Mouse (Mus musculus) CH12.LX (cell line): Measurements from ENCODE around the gene Hsp90ab1. TPM values are rescaled to one million over a fixed set of nuclear protein-coding genes. Genes with fewer than 3 reads are reported as not detected.

Source experiments
- DNase-seq: peaks from one replicate; pipeline ENCODE4 v3.0.0-alpha.2; 2013; ENCODE audit errors: extremely low read depth
- H3K27ac ChIP-seq: 2 replicates; pipeline ENCODE4 v1.5.1; 2012; ENCODE audit warnings: low read depth, mild to moderate bottlenecking, control low read depth, moderate library complexity; ENCODE audit not compliant: insufficient read depth
- H3K27me3 ChIP-seq: replicated peaks from 2 replicates; pipeline ENCODE3; 2012; ENCODE audit warnings: inconsistent platforms
- H3K36me3 ChIP-seq, 2 experiments: replicated peaks in 1 of 2; 2 replicates each; pipeline versions ENCODE3 to v1.6.1; 2012; ENCODE audit warnings: inconsistent platforms in 1 of 2, low read length in 1 of 2, mild to moderate bottlenecking in 1 of 2, mixed read lengths in 1 of 2, moderate library complexity in 1 of 2; ENCODE audit not compliant: control insufficient read depth in 1 of 2, insufficient read depth in 1 of 2
- H3K4me1 ChIP-seq, 2 experiments: 2 replicates each; pipeline ENCODE4 v1.6.1; 2012; ENCODE audit warnings: inconsistent platforms in 1 of 2, moderate library complexity in 1 of 2; ENCODE audit not compliant: insufficient read depth in 2 of 2, control insufficient read depth in 1 of 2
- H3K4me2 ChIP-seq: 2 replicates; pipeline ENCODE4 v1.6.1; 2012; ENCODE audit warnings: low read depth, mild to moderate bottlenecking, control low read depth; ENCODE audit not compliant: poor library complexity, insufficient read depth, severe bottlenecking
- H3K4me3 ChIP-seq, 3 experiments: fragments of 150-350 bp in 1 of 3; sonication (generic) in 1 of 3; replicated peaks in 1 of 3; 2 replicates each; pipeline versions ENCODE3 to v1.5.1; 2011 to 2012; ENCODE audit warnings: low read depth in 2 of 3, low read length in 2 of 3, mild to moderate bottlenecking in 2 of 3, moderate library complexity in 2 of 3, control low read depth in 1 of 3, improper control_type of control experiment in 1 of 3, inconsistent platforms in 1 of 3, mixed read lengths in 1 of 3; ENCODE audit not compliant: poor library complexity in 1 of 3
- H3K79me2 ChIP-seq: replicated peaks from 2 replicates; pipeline ENCODE4 v1.6.1; 2012; ENCODE audit warnings: mild to moderate bottlenecking, moderate library complexity; ENCODE audit not compliant: control insufficient read depth, poor library complexity, insufficient read depth, severe bottlenecking; ENCODE audit errors: extremely low read depth
- H3K9ac ChIP-seq: 2 replicates; pipeline ENCODE4 v1.6.1; 2012; ENCODE audit warnings: low read depth, mild to moderate bottlenecking, control low read depth, moderate library complexity; ENCODE audit not compliant: insufficient read depth
- H3K9me3 ChIP-seq: replicated peaks from 2 replicates; pipeline ENCODE3; 2012; ENCODE audit warnings: low read length, inconsistent platforms, mixed read lengths
- BHLHE40 ChIP-seq: IDR thresholded peaks from 2 replicates; pipeline ENCODE4 v1.6.1; 2011; ENCODE audit warnings: mild to moderate bottlenecking, low read depth, low read length, improper control_type of control experiment
- CHD2 ChIP-seq: IDR thresholded peaks from 2 replicates; pipeline ENCODE4 v1.6.1; 2011; ENCODE audit warnings: low read length, improper control_type of control experiment
- CTCF ChIP-seq, 2 experiments: IDR thresholded peaks in 1 of 2; conservative IDR thresholded peaks in 1 of 2; 2 replicates each; pipeline ENCODE4 v1.5.1; 2011 to 2012; ENCODE audit warnings: low read depth in 2 of 2, low read length in 2 of 2, improper control_type of control experiment in 1 of 2, inconsistent platforms in 1 of 2, mild to moderate bottlenecking in 1 of 2, moderate library complexity in 1 of 2
- ETS1 ChIP-seq: conservative IDR thresholded peaks from 2 replicates; pipeline ENCODE4 v1.6.1; 2012; ENCODE audit warnings: low read depth, mild to moderate bottlenecking, inconsistent platforms, low read length, improper control_type of control experiment, moderate library complexity
- GABPA ChIP-seq: IDR thresholded peaks from 2 replicates; pipeline ENCODE4 v1.6.1; 2012; ENCODE audit warnings: low read depth, low read length, improper control_type of control experiment, inconsistent platforms; ENCODE audit not compliant: insufficient replicate concordance
- JUND ChIP-seq: conservative IDR thresholded peaks from 2 replicates; pipeline ENCODE4 v1.6.1; 2011; ENCODE audit warnings: low read depth, low read length, improper control_type of control experiment
- KAT2A ChIP-seq: IDR thresholded peaks from 2 replicates; pipeline ENCODE4 v1.6.1; 2012; ENCODE audit warnings: low read length, improper control_type of control experiment, inconsistent platforms; ENCODE audit not compliant: insufficient replicate concordance
- MAZ ChIP-seq: IDR thresholded peaks from 2 replicates; pipeline ENCODE4 v1.6.1; 2012; ENCODE audit warnings: low read depth, mild to moderate bottlenecking, inconsistent platforms, low read length, improper control_type of control experiment, moderate library complexity
- MEF2A ChIP-seq: IDR thresholded peaks from 2 replicates; pipeline ENCODE4 v1.6.1; 2014; ENCODE audit warnings: low read depth, mild to moderate bottlenecking, inconsistent platforms, low read length, improper control_type of control experiment, borderline replicate concordance
- MYC ChIP-seq: IDR thresholded peaks from 2 replicates; pipeline ENCODE4 v1.6.1; 2011; ENCODE audit warnings: low read depth, mild to moderate bottlenecking, improper control_type of control experiment, low read length
- NRF1 ChIP-seq: IDR thresholded peaks from 2 replicates; pipeline ENCODE4 v1.6.1; 2014; ENCODE audit warnings: low read depth, mild to moderate bottlenecking, inconsistent platforms, low read length, improper control_type of control experiment, moderate library complexity
- PAX5 ChIP-seq: IDR thresholded peaks from 2 replicates; pipeline ENCODE4 v1.6.1; 2012; ENCODE audit warnings: low read length, inconsistent platforms, mixed read lengths
- POLR2A ChIP-seq: IDR thresholded peaks from 2 replicates; pipeline ENCODE4 v1.6.1; 2011; ENCODE audit warnings: low read depth, mild to moderate bottlenecking, improper control_type of control experiment, low read length
- RAD21 ChIP-seq: IDR thresholded peaks from 2 replicates; pipeline ENCODE4 v1.6.1; 2011; ENCODE audit warnings: low read depth, mild to moderate bottlenecking, low read length, improper control_type of control experiment, moderate library complexity
- SMC3 ChIP-seq: IDR thresholded peaks from 2 replicates; pipeline ENCODE4 v1.6.1; 2011; ENCODE audit warnings: low read depth, low read length, improper control_type of control experiment
- TBP ChIP-seq: conservative IDR thresholded peaks from 2 replicates; pipeline ENCODE4 v1.6.1; 2011; ENCODE audit warnings: low read depth, low read length, improper control_type of control experiment
- TCF12 ChIP-seq: IDR thresholded peaks from 2 replicates; pipeline ENCODE4 v1.6.1; 2014; ENCODE audit warnings: low read depth, mild to moderate bottlenecking, inconsistent platforms, low read length, improper control_type of control experiment
- UBTF ChIP-seq: IDR thresholded peaks from 2 replicates; pipeline ENCODE4 v1.6.1; 2012; ENCODE audit warnings: low read depth, mild to moderate bottlenecking, inconsistent platforms, low read length, improper control_type of control experiment, moderate library complexity
- USF1 ChIP-seq: IDR thresholded peaks from 2 replicates; pipeline ENCODE4 v1.6.1; 2014; ENCODE audit warnings: low read depth, mild to moderate bottlenecking, inconsistent platforms, low read length, improper control_type of control experiment
- ZC3H11A ChIP-seq: IDR thresholded peaks from 2 replicates; pipeline ENCODE4 v1.6.1; 2012; ENCODE audit warnings: low read depth, mild to moderate bottlenecking, inconsistent platforms, low read length, improper control_type of control experiment
- ZKSCAN1 ChIP-seq: IDR thresholded peaks from 2 replicates; pipeline ENCODE4 v1.6.1; 2012; ENCODE audit warnings: low read depth, inconsistent platforms, low read length, improper control_type of control experiment, borderline replicate concordance
- ZMIZ1 ChIP-seq: IDR thresholded peaks from 2 replicates; pipeline ENCODE4 v1.6.1; 2012; ENCODE audit warnings: low read depth, mild to moderate bottlenecking, inconsistent platforms, low read length, improper control_type of control experiment
- dilution Hi-C: fragments of 300-500 bp; cut with MboI; formaldehyde crosslinking; loops from 2 replicates; pipeline ENCODE4 v1.14.3; 2020; ENCODE audit warnings: low sequenced_read_pairs; ENCODE audit not compliant: extremely low pct_unique_long_range_greater_than_20kb, extremely low pct_ligation_motif_present
- in situ Hi-C: fragments of 300-500 bp; cut with MboI; formaldehyde crosslinking; loops from 3 replicates; pipeline ENCODE4 v1.14.3; 2019; ENCODE audit warnings: low sequenced_read_pairs, low pct_ligation_motif_present, low pct_unique_long_range_greater_than_20kb, mixed read lengths
- polyA plus RNA-seq: library from polyadenylated mRNA; unstranded; fragments of >175 nt; gene quantifications from 2 replicates; pipeline ENCODE4 v1.2.1, GENCODE M21; 2012; ENCODE audit warnings: low read depth; ENCODE audit not compliant: insufficient read length
- total RNA-seq, 2 experiments: library from RNA; depleted of rRNA; stranded (reverse); fragments of 300-350 nt in 1 of 2; fragments of >200 nt in 1 of 2; gene quantifications; 2 replicates each; pipeline ENCODE4 v1.2.3; 2012 to 2014

The Hsp90ab1 gene
- total and polyA plus RNA-seq, 3 experiments = 790 to 4,858 (median 1,180) TPM

DNA sequence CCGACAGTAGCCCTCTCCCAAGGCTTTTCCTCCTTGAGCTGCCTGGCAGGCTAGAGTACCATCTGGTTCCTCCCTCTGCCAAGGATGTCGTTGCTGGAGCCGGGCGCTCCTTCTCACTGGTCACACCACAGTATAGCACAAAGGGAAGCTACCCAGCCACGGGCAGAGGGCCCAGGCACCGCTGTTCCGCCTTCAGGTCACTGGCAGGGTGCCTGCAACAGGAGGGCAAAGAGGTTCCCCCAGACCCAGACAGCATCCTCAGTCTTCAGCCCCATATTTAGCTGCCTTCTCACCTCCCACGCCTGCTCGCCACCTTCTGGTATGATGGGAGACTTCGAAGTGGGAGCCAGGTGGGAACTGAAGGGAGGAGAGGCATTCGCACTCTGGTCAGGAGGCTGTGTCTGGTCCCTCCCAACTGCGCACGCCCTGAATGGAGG, 42.7 kb downstream of the Hsp90ab1 start:
- peaks cover 62% of the 10 kb centered on the region for H3K27me3 ChIP-seq
- in situ Hi-C loops = no loop called here
- no peaks in the 10 kb centered on the region for H3K9me3 ChIP-seq

DNA sequence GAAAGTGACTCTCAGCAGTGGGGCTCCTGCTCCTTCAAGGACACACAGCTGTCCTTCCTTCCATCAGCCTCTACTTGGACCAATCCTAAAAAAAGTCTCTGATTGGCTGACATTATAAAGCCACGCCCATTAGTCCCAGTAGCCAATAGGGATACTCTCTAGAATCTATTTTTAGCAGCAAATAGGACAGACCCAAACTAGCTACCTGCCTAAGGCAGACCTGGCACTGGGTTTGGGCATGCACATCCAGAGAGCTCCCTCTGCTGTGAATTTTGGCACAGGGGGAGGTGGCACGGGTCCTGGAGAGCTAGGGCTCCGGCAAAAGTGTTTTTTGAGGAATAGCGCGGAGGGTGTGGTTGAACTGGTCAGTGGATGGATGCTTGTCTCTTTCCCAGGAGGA, 46.5 kb downstream of the Hsp90ab1 start:
- Histone ChIP-seq H3K36me3 (no peaks in the 10 kb centered on the region), H3K9ac (no peak overlapping the region), H3K4me3 (no peak overlapping the region), H3K79me2 (no peaks in the 10 kb centered on the region), H3K4me2 (no peak overlapping the region), H3K27ac (no peak overlapping the region), H3K4me1 (0 out of 4 replicates have a peak, but pooled peaks cover 0 to 4% of the 10 kb centered on the region in 2 experiments), H3K9me3 (no peaks in the 10 kb centered on the region), H3K27me3 (peaks cover 33% of the 10 kb centered on the region)
- in situ Hi-C loops (no loop called here), dilution Hi-C loops (no loop called here)
- TF ChIP-seq USF1 (no peak), KAT2A (no peak), CHD2 (no peak), ZC3H11A (no peak), CTCF (conservative IDR thresholded peaks at IDR 0.05 in 1 of 2, IDR thresholded peaks at IDR 0.05 in 1 of 2; ENCODE audit: low read depth in 2 of 2, low read length in 2 of 2) (no peak), MAZ (no peak), POLR2A (no peak), TBP (no peak), BHLHE40 (no peak), ZMIZ1 (no peak), NRF1 (no peak), RAD21 (no peak), SMC3 (no peak), UBTF (no peak)
- no peak for DNase-seq

More for the DNA sequence above, 42.7 kb downstream of the Hsp90ab1 start:
- Histone ChIP-seq H3K27ac (no peak overlapping the region), H3K4me1 (peaks cover 0 to 6% of the 10 kb centered on the region in 2 experiments; a peak in 1 of 4 replicates), H3K4me3 (no peak overlapping the region), H3K79me2 (no peaks in the 10 kb centered on the region), H3K4me2 (no peak overlapping the region), H3K9ac (no peak overlapping the region), H3K36me3 (no peaks in the 10 kb centered on the region)
- no peak for DNase-seq
- dilution Hi-C loops = no loop called here
- no peak for TF ChIP-seq MYC
- no peak for TF ChIP-seq JUND
- no peak for TF ChIP-seq PAX5
- TF ChIP-seq GABPA = no peak
- no peak for TF ChIP-seq TBP
- TF ChIP-seq ETS1 = no peak
- TF ChIP-seq TCF12 = no peak
- TF ChIP-seq MEF2A = no peak
- no peak for TF ChIP-seq BHLHE40
- TF ChIP-seq USF1 = no peak
- no peak for TF ChIP-seq ZKSCAN1
